Mouse (Mus musculus) layer of hippocampus, adult 9-11 months (tissue): ENCODE data around the gene Med24.
A peak's percentile ranks its signal among the peaks of the same experiment; 100 is the strongest.
"Not testable (repeated sequence)": the region's sequence is repeated elsewhere in the genome, so short reads cannot be mapped to it uniquely, and the experiment has no call there.

Experiments used
- DNase-seq: peaks from one replicate; pipeline ENCODE4 v3.0.0; 2022

Med24 gene

DNA sequence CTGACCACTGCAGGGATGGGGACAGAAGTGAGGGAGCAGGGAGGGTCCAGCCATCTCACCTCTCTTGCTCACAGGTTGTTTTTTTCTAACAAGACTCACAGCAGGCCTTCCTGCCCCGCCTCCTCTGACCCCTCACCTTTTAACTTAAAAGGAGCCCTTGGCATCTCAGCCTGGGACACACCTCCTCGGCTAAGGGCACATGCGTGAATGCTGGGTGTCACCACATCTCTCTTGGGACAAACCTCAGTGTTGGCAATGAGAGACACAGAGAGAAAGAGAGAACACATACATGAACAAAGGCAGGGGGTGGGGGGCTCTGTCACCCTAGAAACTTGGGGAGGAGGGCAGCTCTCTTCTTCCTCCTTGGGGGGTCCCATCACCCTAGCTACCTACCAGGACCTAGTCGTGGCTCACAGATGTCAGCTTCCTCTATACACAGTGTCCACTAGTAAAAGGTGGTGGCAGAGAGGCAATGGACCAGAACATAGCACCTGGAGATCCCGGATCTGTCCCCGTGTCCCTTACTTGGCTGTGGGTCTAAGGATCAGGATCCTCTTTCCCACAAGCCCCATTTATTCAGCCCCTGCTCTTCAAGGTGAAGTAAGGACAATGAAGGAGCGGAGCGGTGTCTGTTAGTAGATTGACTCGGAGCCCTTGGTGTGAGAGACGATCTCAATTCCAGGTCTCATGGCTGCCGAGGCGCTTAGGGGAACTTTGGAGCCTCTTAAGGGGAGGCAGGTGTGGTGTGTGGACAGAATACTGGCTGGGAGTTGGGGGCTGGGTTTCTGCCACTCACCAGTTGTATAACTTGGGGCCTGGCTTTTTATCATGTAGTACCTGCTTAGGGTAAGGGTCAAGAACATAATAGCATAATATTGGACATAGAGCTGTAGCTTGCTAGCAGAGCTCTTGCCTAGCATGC lies 17.0 kb upstream of the Med24 start:
- no peak for DNase-seq

DNA sequence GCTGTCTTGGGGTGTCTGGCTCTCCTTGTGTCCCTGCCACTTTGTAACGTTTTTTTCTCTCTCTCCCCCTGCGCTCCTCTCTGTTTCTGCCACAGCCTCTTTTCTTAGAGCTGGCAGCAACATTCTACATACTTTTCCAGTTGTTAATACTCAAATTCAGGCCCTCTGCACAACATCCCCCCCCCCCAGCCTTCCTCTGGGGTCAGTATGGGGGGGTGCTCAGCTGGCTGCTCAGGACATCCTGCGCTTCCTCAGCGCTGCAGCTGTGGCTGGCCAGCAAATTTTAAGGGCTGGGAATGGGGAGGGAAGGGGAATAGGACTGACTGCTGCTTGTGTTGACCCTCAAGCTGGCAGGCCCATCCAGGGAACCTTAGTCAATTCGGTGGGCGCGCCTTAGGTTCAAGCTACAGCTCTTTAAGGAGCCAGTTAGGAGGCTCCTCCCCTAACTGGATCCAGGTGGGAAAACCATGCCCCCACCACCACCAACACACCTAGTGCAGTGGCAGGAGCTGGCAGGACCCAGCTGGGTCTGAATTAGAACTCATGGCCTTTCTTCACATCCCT lies 15.3 kb upstream of the Med24 start:
- DNase-seq = no peak

DNA sequence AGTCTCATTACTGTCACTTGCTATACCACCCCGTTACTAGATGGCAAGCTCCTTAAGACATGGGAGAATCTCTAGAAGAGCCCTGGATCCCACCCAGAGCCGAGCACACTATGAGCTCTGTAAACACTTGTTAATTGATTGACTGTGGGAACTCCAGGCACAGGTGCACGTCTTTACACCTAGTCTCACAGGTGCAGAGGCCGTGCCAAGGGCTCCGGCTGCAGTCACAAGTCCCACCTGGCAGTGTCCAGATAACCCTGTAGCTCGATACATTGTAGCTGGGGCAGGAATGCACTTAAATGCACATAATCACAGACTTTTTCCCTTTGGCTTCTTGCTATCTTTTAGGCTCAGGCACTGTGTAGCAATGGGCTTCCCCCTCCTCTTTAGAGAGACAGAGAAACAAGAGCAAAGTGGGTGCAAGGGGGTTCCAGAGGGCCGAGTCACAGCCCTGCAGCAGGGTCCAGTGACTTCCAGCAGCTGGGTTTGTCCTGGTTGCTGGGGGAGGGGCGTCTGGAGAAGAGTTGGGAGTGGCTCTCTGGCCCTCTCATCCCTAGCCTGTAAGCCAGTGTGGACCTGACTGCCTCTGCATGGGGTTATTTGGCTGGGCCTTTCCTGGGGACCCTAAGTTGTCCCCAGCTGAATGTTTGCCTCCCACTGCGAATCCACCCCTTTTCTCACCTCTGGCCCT lies 14.6 kb upstream of the Med24 start:
- peak; percentile 71 for DNase-seq

DNA sequence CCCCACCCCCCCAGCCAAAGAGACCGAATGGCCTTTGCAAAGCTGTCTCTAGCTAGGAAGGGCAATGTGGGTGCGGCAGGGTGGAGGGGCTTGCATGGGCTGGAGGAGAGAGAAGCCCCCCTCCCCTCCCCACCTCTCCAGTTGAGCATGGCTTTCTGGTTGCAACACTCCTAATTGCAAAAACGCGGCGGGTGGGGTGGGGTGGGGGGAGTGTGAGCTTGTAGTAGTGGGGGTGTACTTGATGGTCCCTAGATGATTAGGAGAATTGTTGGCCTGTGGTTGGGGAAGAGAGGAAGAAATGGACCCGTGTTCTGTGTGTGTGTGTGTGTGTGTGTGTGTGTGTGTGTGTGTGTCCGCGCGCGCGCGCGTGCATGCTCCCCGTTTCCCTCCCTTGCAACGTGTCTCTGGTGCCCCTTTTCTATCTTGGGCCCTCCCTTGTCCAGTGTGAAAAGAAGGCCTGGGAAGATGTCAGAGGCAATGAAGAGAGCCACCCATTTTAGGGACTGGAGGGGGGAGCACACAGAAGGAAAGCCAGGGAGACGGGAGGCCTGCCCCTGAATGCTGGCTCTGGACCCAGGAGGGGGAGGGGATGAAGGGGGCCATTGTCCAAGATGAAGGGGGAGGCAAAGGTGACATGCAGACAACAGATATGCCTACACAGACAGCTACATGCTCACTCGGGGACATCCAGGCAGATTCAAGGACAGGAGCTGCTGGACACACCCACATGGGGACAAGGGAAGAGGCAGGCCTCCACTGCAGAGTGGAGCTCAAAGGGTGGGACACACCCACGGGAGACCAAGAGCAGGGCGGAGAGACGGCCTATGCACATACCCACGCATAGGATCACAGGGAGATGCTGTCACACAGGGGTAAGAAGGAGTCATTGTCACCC lies 13.4 kb upstream of the Med24 start:
- DNase-seq = peak; percentile 73

DNA sequence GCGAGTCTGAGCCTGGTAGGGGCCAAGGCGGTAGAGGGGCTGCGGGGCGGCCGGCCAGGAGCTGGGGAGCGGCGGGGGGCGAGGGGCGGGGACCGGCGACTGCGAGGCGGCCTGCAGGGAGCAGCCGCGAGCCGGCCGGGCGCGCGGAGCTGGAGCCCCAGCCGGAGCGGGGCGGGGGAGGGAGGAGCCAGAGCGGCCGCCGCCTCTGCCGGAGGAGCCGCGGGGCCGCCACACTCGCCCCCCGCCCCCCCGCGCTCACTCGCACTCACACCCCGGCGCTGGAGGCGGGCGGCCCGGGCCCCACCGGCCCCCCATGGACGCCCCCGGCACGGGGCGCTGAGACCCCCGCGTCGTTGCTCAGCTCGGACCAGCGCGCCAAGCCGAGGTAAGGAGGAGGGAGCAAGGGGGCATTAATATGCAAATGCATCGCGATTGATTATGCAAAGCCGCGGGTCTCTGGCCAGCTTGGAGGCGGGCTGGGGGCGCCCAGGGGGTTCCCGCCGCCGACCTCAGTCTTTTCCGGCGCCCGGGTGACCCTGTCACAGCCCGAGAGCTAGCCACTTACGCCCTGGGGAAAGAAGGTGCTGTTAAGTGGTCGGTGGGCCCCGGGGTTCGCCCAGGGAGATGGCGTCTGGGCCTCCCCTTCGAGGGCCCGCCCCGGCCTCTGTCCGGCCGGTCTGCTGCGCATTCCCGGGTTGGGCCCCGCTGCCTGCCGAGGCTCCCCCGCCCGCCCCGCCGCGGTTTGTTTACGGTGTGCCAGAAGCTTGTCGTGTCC lies 12.6 kb upstream of the Med24 start:
- peak; percentile 77 for DNase-seq

DNA sequence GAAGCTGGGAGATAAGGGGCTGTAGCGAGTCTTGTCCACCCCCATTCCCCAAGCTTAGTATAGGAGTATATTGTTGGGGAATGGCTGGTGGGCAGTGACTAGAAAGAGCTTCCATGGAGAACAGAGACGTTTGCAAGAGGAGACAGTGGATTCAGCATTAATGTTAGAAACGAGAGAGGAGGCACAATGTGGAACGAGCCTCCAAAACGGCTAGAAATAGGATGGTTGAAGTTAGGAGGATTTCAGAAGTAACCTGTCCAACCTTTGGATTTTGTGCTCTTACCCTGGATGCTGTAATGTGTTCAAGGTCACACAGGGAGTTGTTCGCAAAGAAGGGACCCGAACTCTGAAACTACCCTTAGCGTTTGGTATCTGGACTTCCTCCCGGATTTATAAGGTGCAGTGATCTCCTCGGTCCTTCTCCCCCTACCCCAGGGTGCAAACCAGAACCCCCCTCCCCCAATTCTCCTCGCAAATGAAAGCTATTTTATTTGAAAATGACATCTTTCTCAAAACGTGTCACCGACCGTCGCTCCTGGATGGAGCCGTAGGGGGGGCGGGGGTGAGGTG lies 11.9 kb upstream of the Med24 start:
- no peak for DNase-seq

DNA sequence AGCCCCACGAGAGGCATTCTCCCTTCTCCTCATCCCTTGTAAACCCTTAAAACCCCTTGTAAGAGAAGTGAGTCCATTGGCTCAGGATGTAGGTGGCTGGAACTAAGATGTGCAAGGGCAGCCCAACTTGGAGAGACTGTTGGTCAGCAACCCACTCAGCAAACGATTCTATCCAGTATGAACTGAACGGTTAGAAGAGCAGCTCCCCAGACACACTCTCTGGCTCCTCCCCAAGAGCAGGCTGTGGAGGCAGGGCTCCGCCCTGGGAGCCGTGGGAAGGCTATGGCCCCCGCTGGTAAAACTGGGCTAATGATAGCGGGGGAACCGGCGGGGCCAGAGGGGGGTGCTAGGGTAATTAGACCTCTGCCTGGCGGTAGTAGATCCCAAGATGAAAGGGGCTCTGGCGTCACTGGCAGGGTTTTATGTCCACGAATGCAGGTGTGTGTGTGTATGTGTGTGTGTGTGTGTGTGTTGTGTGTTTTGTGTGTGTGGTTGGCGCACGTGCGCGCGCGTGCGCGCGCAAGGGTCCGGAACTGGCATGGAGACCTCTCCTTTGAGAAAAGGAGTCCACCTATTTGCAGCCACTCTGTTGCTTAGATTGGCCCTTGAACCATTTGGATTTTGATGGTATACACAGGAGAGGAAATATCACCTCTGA lies 11.3 kb upstream of the Med24 start, which contains the start of gene Thra:
Thra (plus strand) TSS at position 246 of the 658 bp plus-strand sequence.
- DNase-seq = peak; percentile 76

DNA sequence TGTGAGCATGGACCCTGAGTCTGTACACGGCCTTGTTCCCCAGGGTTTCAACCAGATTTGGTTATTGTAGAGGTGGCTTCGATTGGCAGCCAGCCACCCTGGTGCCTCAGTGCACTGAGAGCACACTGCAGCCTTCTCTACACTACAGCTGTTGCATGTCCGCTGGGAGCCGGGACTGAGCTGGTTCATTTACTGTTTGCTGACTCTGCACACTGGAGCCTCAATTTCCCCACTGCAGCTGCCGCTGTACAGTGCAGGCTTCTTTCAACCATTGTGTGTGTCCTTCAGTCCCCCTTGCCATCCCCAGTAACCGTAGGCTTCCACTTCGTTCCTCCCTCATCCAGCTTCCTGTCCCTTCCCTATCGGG lies 10.8 kb upstream of the Med24 start:
- no peak for DNase-seq

GRCm38 (mm10) chr11:98738925-98739324 lies 9.7 kb upstream of the Med24 start:
- no peak for DNase-seq

GRCm38 (mm10) chr11:98738428-98738911 lies 9.2 kb upstream of the Med24 start:
- DNase-seq = peak; percentile 69

GRCm38 (mm10) chr11:98737220-98737619 lies 8.0 kb upstream of the Med24 start:
- not testable (repeated sequence) for DNase-seq

DNA sequence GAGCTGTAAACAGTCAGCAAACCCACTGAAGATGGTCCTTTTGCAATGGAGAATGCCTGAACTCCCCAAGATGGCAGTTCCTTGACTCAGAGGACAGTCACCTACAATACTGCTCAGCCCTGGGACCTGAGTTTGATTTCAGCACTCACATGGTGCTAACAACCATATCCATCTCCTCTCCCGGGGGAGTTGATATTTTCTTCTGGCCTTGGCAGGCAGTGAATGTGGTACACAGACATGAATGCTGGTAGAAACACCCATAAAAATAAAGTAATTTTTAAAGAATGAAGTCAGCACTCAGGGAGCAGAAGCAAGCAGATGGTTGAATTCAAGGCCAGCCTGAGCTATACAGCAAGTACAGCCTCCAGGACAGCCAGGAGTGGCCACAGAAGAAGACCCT lies 6.9 kb upstream of the Med24 start:
- no peak for DNase-seq

GRCm38 (mm10) chr11:98735111-98735510 lies 5.9 kb upstream of the Med24 start:
- DNase-seq = peak; percentile 58

DNA sequence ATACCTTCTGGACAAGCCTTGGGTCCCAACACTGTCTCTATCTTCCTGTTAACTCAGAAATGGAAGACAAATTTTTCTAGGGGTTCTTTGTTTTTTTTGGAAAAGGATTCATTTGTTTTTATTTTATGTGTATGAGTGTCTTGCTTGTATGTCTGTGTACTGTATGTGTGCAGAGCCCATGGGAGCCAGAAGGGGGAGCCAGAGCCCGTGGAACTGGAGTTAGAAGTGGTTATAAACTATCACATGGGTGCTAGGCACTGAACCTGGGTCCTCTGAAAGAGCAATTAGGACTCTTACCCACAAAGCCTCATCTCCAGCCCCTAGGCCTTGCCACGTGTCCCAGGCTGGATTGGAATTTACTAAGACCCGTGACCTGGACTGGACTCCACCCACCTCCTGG lies 4.8 kb upstream of the Med24 start:
- DNase-seq = no peak

- peak; percentile 91 for DNase-seq
Observed at GRCm38 (mm10) chr11:98731134-98731533, 1.9 kb upstream of the Med24 start.

- DNase-seq = no peak
Observed at GRCm38 (mm10) chr11:98730727-98731126, 1.5 kb upstream of the Med24 start.

- no peak for DNase-seq
Observed at GRCm38 (mm10) chr11:98725926-98726506, 3.2 kb downstream of the Med24 start.

DNA sequence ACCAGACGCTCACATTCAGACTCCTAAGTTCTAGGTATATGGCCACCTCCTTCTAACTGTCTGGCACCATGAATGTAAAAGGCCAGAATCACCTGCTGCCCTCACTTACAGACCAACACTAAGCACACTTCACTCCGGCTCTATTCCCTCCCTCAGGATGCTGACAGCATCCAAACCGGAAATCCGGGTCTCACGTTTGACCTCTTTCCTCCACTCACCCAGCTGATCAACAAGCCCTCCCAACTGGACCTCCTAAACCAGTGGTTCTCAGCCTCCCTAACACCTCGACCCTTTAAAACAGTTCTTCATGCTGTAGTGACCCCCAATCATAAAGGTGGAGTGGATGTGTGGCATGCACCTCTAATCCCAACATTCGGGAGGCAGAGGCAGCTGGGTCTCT lies 6.1 kb downstream of the Med24 start:
- no peak for DNase-seq

GRCm38 (mm10) chr11:98721458-98722226 lies 7.6 kb downstream of the Med24 start:
- peak; percentile 76 for DNase-seq

DNA sequence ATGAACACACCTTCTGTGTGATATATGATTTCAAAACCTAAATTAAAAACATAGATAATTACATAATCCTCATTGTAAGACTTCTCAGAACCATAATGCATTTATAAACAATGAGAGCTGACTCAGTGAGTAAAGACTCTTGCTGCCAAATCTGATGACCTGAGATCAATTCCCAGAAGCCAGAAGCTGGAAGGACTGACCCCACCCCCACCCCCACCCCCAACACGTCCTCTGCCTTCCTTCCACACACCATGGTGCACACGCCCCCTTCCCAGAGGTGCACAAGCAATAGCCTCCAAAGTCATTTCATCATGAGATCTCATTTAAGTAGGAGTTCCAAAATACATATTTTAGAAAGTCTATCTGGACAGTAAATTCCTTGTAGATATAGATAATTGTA lies 8.5 kb downstream of the Med24 start:
- no peak for DNase-seq
